Mouse (Mus musculus): ENCODE data around the gene Cers6. TPM values are rescaled to one million over a fixed set of nuclear protein-coding genes. Genes with fewer than 3 reads are reported as not detected.

The Cers6 gene
- polyA plus RNA-seq, 1 experiment from 2014 or later, result 21.3 TPM

Other genes starting within 250 kb of the Cers6 start
- not detected in 2 replicates for gene 4932414N04Rik, start 205.0 kb upstream of the Cers6 start, polyA plus RNA-seq (2015; fragmentation: Nextera tagmentation; extraction: Ambion mirVana)